Mouse (Mus musculus) heart, postnatal 36 days (tissue): ENCODE measurements around the gene Tyro3. TPM values are rescaled to one million over a fixed set of nuclear protein-coding genes. Genes with fewer than 3 reads are reported as not detected.

Source experiments
- DNase-seq, 2 experiments: peaks; one replicate each; pipeline ENCODE4 v3.0.0; 2021 to 2022
- intact Hi-C: fragments of 180-260 bp; cut with DNase I; formaldehyde crosslinking; loops from one replicate; pipeline ENCODE4 v1.15.1; 2025
- total RNA-seq, 2 experiments: library from RNA; stranded (reverse); gene quantifications; 2 replicates each; pipeline ENCODE4 v1.2.3; 2021

Gene Tyro3
- total RNA-seq = 1 to 10 TPM; 1.7 to 2.4 TPM

DNA sequence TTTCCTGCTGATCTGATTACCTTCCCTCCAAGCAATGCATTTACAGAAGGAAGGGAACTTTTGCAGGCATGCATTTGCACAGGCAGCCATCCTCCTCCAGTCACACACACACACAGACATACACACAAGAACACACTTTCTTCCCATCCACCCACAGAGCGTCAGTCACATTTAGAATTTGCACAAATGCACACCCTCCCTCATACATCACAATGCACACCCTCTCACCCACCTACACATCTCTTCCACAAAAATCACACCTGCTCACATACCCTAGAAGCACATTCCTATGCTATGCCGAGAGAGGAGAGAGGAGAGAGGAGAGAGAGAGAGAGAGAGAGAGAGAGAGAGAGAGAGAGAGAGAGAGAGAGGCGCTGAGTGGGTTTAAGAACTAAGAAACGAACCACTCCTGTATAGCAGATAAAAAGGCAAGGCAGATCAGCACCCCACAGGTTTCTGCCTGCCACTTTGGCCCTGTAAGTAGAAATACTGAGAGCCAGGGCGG, at the start of gene Tyro3:
Gene Tyro3, plus strand, starts transcription at position 455 of the 505 bp plus-strand sequence.
- intact Hi-C loops = loop anchor here (5.0 kb wide), 1 partner anchor 75 kb away; no protein-coding TSS in a partner anchor
- DNase-seq = no peak

GRCm38 (mm10) chr2:119749260-119749659, 48.3 kb upstream of the Tyro3 start:
- intact Hi-C loops = no loop called here
- no peak for DNase-seq

DNA sequence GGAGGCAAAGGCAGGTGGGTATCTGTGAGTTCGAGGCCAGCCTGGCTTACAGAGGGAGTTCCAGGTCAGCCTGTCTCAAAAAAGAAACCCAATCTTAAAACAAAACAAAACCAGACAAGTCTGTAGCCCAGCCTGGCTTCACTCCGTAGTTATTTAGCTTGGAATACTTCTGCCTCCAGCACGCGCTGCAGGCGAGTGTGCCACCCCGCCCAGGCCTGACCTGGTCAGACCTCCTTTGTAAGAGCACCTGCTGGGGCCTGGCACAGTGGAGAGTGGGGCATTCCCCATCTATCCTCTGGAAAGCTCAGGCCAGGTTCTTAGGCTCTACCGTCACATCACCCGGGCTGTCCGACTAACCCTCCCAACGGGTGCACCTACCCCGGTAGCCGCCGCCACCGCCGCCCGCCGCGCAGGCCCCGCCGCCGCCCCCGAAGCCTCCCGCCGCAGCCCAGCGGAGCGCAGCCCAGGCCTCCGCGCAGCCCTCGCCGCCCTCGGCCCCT, 39.9 kb upstream of the Tyro3 start:
- intact Hi-C loops = no loop called here
- no peak for DNase-seq

DNA sequence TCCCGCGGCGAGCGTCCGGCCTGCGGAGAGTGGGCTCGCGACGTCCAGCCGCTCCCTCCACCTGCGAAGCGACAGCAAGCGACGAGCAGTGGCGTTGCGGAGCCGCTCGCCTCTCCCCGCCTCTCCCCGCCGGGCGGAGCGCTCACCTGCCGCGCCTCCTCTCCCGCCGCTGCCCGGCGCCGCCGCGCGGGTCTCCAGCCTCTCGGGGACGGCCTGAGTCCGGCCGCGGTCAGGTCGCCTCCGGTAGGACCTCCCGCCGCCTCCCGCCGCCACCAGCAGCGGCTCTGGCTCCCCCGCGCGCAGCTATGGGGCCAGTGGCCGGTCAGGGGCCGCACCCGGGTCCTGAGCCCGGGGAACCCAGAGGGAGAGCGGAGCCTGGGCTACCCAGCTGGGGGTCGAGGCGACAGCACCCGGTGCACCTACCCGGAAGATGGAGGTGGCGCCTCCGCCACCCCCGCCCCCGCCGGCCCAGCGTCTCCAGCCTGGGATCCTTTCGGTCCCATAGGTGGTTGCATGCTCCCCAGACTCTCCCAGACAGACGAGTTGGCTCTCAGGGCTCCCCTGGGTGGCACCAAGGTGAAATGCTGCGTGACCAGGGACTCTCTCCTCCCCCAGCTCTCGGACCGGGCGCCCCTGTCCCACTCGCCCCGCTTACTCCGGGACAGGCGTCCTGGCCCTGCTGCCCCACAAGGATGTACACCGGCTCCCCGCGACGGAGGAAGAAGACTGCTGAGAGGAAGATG, 39.3 kb upstream of the Tyro3 start:
- peak; percentile 21 to 30 for DNase-seq
- intact Hi-C loops = no loop called here

DNA sequence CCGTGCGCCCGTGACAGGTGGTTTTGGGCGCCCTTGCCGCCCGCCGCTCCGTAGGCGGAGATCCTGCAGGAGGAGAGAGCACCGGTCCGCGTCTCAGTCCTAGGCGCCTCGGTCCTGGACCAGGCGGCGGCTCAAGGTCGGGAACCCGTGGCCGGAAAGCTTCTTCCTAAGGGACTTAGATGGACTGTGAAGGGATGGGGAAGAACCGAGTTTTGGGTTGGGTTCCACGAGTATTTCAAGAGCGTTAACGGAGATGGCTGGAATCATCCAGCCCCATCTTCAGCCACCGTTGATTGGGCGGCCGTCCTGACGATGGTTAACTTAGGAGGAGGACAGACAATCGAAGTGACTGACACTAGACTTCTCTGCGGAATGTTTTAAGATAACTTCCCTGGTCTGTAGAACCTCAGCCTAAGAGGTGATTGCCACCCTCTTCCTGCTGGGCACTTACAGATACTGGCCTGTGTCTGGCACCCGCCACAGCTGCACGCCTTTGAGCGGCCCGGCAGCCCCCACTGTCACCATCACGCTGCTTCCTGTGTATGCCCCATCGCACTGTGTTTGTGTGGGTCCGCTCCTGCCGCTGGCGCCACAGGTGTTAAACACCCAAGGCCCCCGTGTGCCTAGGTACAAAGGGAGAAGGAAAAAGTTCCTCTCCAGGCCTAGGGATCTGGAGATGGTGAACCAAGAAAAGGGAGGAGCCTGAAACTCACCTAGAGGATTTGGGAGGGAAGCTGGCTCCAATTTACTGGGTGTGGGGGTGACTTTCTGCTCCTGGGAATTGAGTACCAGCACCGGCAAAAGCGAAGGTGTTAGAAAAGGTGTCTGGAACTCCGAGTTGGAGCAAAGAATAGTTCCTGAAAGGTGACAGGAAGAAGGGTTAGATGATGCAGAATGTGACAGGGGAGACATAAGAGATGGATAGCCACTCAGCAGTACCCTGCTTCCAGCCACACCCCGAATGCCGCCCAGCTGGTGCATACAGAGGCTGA, 38.4 kb upstream of the Tyro3 start:
- intact Hi-C loops = no loop called here
- DNase-seq = no peak

- DNase-seq = no peak
- intact Hi-C loops = no loop called here
Measured at GRCm38 (mm10) chr2:119760251-119760650, 37.3 kb upstream of the Tyro3 start, which contains the start of gene Ltk. TSS of gene Ltk (minus strand) at chr2:119760431.

GRCm38 (mm10) chr2:119762276-119762675, 35.3 kb upstream of the Tyro3 start:
- intact Hi-C loops = no loop called here
- DNase-seq = no peak

DNA sequence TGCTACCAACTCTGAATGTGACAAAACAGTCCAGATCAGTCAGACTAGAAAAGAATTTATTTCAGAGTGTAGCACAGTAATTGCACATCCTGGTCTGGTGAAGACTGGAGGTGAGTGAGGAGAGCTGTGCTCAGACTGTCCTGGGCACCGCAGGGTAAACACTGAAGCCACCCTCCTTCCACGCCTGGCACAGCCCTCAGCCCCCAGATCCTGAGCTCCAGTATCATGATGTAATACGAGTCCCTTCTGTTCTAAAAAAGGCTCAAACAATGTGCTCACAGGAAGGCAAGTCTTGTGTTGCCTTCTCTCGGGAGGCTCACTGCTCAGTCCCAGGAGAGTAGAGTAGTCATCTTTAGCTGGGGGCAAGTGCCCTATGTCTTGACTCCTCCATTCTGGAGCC, 33.6 kb upstream of the Tyro3 start:
- intact Hi-C loops = no loop called here
- no peak for DNase-seq

GRCm38 (mm10) chr2:119767246-119767645, 30.3 kb upstream of the Tyro3 start:
- DNase-seq = no peak
- intact Hi-C loops = no loop called here

- intact Hi-C loops = loop anchor here (5.0 kb wide), 2 partner anchors 110 to 225 kb away; partner anchors contain the start of gene Mga
- peak; percentile 82 to 86 for DNase-seq
Measured at GRCm38 (mm10) chr2:119787206-119787883, 10.2 kb upstream of the Tyro3 start, which contains the start of gene Rpap1. TSS of gene Rpap1 (minus strand) at chr2:119787537.

- DNase-seq = no peak
- intact Hi-C loops = loop anchor here (5.0 kb wide), 2 partner anchors 107 to 222 kb away; partner anchors contain the start of gene Mga
Measured at GRCm38 (mm10) chr2:119789996-119790395, 7.5 kb upstream of the Tyro3 start.

- intact Hi-C loops = loop anchor here (5.0 kb wide), 1 partner anchor 74 kb away; no protein-coding TSS in a partner anchor
- peak; percentile 71 to 72 for DNase-seq
Measured at GRCm38 (mm10) chr2:119798246-119798927, 854 bp downstream of the Tyro3 start.

- intact Hi-C loops = loop anchor here (5.0 kb wide), 1 partner anchor 73 kb away; no protein-coding TSS in a partner anchor
- peak; percentile 47 to 62 for DNase-seq
Measured at GRCm38 (mm10) chr2:119799181-119799960, 1.8 kb downstream of the Tyro3 start.

GRCm38 (mm10) chr2:119799961-119800550, 2.5 kb downstream of the Tyro3 start:
- no peak for DNase-seq
- intact Hi-C loops = loop anchor here (5.0 kb wide), 1 partner anchor 72 kb away; no protein-coding TSS in a partner anchor

- intact Hi-C loops = no loop called here
- no peak for DNase-seq
Measured at GRCm38 (mm10) chr2:119800876-119801846, 3.6 kb downstream of the Tyro3 start.

DNA sequence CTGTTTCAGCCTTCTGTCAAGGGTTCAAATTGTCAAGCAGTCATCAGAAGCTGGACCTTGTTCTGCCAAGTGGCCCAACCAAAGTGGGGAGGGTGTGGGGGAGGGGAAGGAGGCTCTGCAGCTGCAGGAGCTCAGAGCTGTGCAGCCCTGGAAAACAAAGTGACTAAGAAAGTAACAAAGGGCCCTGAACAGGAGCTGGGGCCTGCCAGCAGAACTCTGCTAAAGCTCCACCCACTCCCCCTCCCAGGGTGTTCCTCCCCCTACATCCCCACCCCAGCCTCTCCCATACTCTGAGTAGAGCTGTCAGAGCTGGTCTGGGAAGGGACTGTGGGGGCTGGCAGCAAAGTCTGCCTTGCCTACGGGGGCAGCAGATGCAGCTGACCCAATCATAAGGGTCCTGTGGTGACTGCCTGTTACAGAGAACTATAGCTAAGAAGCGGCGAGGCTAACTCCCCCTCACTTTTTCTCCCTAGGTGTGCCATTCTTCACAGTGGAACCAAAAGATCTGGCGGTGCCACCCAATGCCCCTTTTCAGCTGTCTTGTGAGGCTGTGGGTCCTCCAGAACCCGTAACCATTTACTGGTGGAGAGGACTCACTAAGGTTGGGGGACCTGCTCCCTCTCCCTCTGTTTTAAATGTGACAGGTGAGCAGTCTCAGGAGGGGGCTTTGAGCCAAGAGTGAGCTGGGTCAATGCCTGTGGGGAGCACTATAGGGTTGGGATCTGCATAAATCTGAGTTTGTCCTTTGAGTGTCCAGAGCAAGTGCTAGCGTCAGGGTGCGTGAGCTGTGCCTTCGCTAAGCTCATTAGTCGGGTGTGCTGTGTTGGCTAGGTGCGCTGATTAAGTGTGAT, 5.5 kb downstream of the Tyro3 start:
- no peak for DNase-seq
- intact Hi-C loops = no loop called here
